Mouse (Mus musculus) embryo, embryonic 11.5 days (tissue): Measurements from ENCODE around the gene Adcy7.

Experiments
- DNase-seq: peaks from one replicate; pipeline ENCODE4 v3.0.0-alpha.2; 2012; ENCODE audit warnings: low read depth, low spot score

Adcy7 gene

DNA sequence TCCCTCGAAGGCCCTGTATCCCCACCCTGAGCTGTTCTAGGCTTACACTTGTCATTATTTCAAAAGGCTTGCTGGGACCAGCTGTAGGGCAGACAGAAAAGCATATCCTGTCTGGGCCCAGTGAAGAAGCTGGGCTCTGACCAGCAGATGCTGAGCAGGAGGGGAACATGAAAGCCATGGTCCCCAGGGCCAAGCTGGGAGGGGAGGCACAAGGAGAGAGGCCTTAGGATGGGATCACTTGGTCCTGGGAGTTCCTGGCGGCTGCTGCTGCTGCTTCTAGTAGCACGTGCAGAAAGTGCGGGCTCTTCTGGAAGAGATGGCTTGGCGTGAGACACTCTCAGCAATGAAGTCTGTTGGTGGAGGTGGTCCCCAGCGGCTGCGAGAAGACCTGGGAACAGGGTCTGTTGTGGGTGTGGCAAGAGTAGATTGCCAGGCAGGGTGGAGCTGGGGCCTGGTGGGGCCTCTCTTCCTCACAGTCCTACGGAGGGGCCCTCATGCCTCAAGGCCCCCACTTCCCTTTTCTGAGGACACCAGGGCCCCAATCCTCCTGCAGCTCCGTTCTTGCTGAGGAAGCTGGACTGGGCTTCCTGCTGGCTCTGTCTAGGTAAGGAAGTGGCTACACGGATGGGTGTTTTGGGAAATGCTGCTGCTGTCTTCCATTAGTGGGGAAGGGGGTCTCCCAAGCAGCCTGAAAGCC is 27.9 kb downstream of the Adcy7 start:
- DNase-seq, result no peak

DNA sequence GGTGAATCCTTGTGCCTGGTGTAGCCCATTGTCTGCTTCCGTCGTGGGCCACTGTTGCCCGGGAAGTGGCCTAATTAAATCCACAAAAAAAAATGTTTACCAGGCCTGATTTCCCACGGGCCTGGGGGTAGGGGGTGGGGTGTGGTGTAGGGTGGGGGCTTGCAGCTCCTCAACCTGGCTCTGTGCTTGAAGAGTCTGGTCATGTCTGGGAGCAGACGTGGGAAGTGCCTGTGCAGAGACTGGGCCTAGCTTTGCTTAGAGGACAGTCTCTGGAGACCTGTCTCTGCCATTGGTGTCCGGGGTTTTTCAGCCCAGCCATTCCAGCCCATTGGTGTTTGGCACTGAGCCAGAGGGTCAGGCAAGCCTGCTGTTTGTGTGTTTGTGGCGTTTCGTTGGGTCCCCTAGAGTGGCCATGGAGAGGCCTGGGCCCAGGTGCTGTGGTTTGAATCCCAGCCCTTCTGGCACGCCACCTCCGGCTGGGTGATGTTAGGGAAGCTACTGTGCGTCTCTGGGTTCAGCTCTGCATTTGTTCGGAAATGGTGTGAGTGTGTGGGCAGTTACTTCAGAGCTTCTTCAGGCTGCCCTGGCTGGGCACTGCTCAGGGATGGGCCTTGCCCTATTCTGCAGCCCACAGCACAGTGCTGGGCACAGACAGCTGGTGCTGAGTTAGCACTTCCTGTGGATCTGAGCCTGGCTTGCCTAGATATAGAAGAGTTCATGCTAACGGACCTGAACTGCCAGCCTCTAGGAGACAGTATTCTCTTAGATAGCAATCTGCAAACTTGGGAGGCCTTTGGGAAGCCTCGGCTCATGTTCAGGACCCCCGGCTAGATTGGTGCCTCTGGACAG is 29.6 kb downstream of the Adcy7 start:
- no peak for DNase-seq

DNA sequence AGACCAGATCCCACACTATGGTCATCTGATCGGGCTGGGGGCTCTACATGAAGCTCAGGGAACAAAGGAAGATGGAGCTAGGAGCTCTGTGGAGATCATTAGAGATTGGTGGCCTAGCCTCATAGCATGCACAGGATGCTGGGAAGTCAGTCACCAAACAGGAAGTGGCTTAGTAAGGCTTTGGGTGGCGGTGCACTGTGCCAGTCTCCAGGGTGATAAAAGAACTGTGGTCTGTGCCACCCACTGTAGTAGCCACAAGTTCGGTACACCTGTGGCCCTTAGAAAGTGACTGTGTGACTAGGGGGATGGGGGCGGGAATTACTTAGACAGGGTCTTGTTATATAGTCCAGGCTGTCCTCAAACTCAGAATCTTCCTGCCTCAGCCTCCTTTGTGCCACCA is 33.6 kb downstream of the Adcy7 start:
- DNase-seq, result no peak

- no peak for DNase-seq
Measured at GRCm38 (mm10) chr8:88306511-88306910, 34.3 kb downstream of the Adcy7 start.

DNA sequence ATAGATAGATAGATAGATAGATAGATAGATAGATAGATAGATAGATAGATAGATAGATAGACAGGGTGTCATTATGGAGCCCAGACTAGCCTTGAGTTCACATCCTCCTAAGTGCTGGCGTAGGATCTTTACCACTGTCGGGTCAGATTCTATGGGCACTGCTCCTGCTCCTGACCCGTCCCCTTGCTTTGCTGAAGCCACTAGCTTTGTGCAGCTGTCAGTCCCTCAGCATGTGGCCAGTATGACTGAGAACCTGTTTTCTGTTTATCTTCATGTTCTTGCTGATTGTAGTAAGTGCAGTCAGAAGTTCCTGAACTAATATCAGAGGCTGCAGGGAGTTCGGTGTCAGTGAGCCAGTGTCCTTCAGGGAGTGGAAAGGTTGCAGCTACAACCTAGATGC is 35.5 kb downstream of the Adcy7 start:
- DNase-seq, result no peak

- DNase-seq, result no peak
Measured at GRCm38 (mm10) chr8:88309274-88309873, 37.2 kb downstream of the Adcy7 start.

GRCm38 (mm10) chr8:88309881-88310280 is 37.7 kb downstream of the Adcy7 start:
- no peak for DNase-seq

- DNase-seq, result no peak
Measured at GRCm38 (mm10) chr8:88310286-88310685, 38.1 kb downstream of the Adcy7 start.

GRCm38 (mm10) chr8:88312966-88313365 is 40.8 kb downstream of the Adcy7 start:
- no peak for DNase-seq

- DNase-seq, result no peak
Measured at GRCm38 (mm10) chr8:88313991-88314390, 41.8 kb downstream of the Adcy7 start.

GRCm38 (mm10) chr8:88315302-88315701 is 43.1 kb downstream of the Adcy7 start:
- no peak for DNase-seq

GRCm38 (mm10) chr8:88316139-88316931 is 44.1 kb downstream of the Adcy7 start:
- no peak for DNase-seq

DNA sequence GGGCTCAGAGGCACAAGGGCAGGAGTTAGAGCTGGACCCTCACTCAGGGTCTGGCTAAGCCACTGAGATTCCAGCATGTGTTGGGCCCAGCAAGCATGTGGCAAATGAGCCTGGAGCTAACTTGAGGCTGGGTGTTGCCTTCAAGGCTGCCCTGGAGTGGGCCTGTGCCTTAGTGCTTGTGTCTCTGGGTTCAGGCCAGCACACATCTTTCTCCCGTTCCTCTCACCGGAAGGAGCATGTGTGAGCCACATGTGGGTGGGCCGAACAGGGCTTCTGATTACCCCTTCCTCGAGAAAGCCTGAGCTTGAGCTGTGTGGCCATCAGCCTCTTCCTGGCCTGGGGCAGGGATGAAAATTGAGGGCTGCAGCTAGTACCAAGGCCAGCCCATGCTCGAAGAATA is 45.1 kb downstream of the Adcy7 start:
- DNase-seq, result no peak

GRCm38 (mm10) chr8:88318151-88318550 is 45.9 kb downstream of the Adcy7 start:
- DNase-seq, result no peak

DNA sequence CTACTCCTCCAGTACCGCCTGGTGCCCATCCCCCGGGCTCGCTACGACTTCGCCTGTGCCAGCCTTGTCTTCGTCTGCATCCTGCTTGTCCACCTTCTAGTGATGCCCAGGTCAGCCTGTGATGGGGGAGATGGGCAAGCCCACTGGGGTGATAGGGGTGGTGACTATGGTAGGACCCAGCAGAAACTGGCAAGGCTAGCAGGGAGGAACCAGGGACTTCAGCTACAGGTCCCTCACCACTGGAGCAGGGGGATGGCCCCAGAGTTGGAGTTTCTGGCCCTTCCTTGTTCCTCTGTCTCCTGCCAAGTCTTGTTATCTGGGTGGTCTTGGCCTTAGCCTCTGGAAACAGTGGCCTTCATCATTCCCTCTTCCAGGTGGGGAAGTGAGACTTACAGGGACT is 47.9 kb downstream of the Adcy7 start:
- no peak for DNase-seq

- no peak for DNase-seq
Measured at GRCm38 (mm10) chr8:88321387-88321786, 49.2 kb downstream of the Adcy7 start.

DNA sequence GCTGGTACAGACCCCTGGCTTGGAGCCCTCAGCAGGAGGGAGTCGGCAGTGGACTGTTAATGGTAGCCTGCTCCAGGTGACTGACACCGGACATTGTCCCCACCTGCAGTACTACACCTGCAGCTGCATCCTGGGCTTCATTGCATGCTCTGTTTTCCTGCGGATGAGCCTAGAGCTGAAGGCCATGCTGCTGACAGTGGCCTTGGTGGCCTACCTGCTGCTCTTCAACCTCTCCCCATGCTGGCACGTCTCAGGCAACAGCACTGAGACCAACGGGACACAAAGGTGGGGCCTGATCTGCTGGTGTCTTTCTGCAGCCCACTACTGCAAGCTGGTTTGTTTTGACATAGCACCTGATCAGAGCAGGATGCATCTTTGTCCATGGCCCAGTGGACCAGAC is 51.3 kb downstream of the Adcy7 start:
- DNase-seq, result no peak

GRCm38 (mm10) chr8:88324760-88325159 is 52.6 kb downstream of the Adcy7 start:
- DNase-seq, result no peak

- peak; percentile 23 for DNase-seq
Measured at GRCm38 (mm10) chr8:88325251-88325650, 53.0 kb downstream of the Adcy7 start.

GRCm38 (mm10) chr8:88325795-88326194 is 53.6 kb downstream of the Adcy7 start:
- no peak for DNase-seq

GRCm38 (mm10) chr8:88326328-88326727 is 54.1 kb downstream of the Adcy7 start:
- no peak for DNase-seq

GRCm38 (mm10) chr8:88328689-88329088 is 56.5 kb downstream of the Adcy7 start:
- no peak for DNase-seq
